Mouse (Mus musculus) forelimb bud, embryonic 11.5 days (tissue): ENCODE results near the gene Bola1.
A peak's percentile ranks its signal among the peaks of the same experiment; 100 is the strongest.
"Not testable (repeated sequence)": the region's sequence is repeated elsewhere in the genome, so short reads cannot be mapped to it uniquely, and the experiment has no call there.

ENCODE experiments used
- DNase-seq: peaks from one replicate; pipeline ENCODE4 v3.0.0-alpha.2; 2012; ENCODE audit warnings: low read depth, low spot score

Bola1 gene

DNA sequence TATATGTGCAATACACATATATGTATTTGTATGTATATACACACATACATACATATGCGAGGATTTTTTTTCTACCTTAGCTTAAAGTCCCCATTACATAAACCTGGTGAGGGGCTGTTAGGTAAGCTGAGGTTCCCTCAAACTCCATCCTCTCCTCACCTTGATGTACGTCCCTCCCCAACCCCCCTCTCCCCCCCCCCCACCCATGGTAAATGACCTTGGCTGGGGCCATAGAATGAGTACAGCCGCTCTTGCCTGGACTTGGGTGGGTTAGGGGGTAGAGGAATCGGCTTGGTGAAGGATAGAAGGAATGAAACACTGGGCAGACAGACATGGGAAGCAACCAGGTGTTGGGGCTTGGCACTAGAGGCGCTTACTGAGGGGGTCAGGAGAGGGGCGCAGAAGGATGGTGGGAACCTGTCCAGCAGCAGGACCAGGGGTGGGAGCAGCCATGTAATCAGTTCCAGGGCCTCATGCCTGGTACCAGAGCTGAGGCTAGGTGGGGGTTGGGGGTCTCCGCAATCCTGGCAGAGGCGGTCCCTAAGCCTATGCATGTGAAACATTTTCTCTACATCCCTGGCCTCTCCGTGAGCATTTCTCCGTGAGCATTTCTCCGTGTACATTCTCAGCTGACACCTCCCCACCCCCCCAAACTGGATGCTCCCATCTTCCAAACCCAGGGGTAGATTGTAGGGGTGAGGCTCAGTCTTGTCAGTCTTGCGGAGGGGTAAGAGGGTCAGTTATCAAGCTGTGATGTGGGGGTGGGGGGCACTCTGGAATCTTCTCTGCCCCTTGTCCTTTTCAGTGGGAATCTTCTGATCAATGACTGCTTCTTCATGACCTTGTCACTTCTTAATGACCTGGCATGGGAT lies 37.8 kb downstream of the Bola1 start:
- DNase-seq = no peak

DNA sequence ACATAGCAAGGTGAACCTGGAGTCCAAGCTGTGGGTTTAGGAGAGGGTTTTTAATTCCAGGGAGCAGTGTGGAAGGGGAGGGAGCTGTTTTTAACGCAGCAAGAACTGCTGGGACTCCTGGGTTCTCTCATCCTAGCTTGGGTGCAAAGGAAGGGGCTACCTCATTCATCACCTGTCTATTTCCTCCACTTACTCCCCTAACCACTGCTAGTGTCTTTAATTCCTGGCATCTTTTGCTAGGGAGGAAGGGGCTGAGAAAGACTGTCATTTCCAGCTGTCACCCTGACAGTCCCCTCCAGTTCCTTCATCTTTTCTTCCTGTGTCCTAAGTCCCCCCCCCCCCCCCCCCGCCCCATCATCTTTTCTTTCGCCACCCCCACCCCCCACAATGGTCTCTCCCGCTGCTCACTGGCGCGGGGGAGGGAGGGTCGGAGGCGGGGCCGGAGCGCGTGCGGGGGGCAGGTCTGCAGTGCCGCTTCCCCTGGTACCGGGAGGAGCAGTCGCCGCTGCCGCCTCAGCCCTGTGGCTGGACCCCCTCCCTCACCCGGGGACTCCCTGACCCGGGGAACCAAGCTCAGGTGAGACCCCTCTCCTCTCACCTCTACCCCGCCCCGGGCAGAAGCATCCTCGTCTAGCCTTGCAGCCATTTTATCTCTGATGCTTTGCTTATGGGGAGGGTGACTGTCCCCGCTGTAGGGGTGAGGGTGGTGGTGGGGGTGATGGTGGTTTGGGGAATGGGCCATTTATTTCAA lies 38.6 kb downstream of the Bola1 start, which contains the start of gene Sv2a:
Sv2a (plus strand) TSS at position 425 of the 751 bp plus-strand sequence.
- DNase-seq = no peak

DNA sequence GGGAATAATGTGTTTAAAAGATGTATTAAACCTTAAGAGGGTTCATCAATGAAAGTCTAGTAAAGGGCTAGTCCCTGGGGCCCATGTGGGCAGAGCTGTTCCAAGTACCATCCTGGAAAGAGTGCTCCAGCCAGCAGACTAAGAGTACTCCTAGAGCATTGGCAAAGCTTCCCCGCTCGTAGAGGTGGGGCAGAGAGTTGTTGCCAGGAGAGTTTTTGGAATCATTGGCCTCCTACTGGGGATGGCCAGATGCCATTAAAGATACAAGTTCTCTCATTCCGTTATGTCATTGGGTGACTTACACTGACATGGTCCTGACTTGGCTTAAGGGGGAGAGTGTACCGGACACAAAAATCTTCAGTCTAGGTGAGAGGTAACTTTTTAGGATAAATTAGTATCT lies 40.0 kb downstream of the Bola1 start:
- DNase-seq = no peak

GRCm38 (mm10) chr3:96178902-96179301 lies 40.6 kb downstream of the Bola1 start:
- no peak for DNase-seq

DNA sequence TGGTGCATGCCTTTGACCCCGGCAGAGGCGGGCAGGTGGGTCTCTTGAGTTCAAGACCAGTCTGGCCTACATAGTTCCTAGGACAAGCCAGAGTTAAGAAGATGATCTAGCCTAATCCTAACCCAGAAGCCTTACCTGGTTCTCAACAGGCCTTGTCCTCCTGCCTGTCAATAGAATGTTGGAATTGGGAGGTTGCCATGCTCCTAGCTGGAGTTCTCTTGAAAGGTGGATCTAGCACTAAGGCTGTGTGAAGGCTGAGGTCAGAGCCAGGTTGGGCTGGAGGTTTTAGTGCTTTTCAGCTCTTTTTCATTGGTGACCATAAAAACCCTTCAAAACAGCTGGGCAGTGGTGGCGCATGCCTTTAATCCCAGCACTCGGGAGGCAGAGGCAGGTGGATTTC lies 41.1 kb downstream of the Bola1 start:
- DNase-seq = no peak

DNA sequence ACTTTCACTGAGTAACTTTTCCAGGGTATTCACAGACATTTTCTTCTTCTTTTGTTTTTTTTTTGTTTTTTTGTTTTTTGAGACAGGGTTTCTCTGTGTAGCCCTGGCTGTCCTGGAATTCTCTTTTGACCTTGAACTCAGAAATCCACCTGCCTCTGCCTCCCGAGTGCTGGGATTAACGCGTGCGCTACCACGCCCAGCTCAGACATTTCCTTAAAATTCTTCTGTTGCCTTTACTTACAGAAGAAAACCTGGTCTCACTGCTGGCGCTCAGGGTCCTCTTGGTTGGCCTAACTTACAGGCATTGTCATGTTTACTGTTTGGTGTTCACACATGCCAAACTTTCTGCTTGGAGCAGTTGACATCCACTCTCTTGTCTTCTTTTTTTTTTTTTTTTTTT lies 44.3 kb downstream of the Bola1 start:
- DNase-seq = no peak

DNA sequence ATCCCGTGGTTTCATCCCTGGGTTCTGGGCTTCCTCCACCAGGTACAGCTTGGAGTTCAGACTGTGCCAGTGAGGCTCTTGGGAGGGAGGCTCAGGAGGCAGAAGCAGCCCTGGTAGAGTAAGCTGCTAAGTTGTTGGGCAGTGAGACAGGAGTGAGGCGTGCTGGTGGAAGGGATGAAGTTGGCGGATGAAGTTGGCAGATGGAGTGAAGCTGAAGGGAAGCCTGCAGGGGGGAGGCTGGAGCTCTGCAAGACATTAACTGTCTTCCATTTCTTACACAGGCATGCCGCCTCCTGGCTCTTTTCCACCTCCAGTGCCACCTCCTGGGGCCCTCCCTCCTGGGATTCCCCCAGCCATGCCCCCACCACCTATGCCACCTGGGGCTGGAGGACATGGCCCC lies 45.5 kb downstream of the Bola1 start:
- DNase-seq = not testable (repeated sequence)

DNA sequence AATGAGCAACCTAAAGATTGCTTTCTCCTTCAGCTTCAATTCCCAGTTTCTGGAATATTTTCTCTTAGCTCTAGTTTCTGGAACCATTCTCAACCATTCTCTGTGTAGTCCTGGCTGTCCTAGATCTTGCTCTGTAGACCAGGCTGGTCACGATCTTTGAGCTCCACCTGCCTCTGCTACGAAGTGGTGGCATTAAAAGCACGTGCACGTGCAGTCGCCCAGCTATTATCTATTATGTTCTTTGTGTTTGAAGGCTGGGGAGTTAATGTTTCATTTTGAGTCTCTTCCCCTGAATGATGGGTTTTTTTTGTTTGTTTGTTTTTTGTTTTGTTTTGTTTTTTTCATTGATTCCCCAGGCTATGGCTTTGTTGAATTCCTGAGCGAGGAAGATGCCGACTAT lies 46.3 kb downstream of the Bola1 start:
- DNase-seq = no peak

- peak; percentile 78 for DNase-seq
Observed at GRCm38 (mm10) chr3:96172197-96173178, 47.0 kb downstream of the Bola1 start, which contains the start of gene Sf3b4. TSS of gene Sf3b4 (plus strand) at chr3:96172332.

DNA sequence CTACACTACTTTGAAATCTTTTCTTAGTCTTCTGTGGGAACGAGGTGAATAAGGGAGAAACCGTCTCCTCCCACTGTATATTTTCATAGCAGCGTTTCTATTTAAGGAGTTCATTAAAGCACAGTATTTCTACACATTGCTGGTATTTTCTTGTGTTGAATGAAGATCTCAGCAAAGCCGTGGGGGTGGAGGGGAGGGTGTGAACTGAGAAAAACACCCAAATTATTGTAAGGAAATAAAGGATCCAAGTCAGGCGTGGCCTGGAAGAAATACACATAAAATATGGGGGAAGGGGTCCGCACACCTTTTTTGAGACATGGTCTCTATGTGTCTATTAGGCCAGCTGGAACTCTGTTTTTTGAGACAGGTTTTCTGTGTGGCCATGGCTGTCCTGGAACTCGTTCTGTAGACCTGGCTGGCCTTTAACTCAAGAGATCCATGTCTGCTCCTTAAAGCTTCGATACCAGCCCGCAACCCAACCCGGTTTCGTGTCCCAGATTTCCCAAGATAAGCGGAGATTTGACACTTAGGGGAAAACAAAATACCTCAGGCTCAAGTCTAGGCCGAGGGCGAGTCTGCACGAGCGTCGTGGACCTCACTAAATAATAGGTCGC lies 47.8 kb downstream of the Bola1 start:
- no peak for DNase-seq

- DNase-seq = no peak
Observed at GRCm38 (mm10) chr3:96170976-96171545, 48.4 kb downstream of the Bola1 start.

DNA sequence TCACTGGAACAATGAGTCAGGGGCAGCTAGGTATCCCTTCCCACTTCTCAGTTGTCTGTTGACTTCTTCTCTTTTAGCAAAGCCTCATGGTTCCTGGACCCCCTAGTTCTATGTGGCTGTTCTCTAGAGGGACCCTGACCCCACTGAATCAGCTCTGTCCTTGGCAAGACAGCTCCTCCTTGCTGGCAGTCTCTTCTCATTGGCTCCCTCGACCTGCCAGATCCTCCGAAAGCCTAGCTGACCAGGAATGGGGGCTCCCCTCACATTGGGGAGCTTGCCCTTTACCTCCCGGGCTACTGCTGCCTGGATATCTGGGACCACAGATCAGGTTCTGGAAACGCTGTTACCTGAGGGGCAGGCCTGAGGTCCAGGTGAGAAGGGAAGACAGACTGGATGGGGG lies 49.2 kb downstream of the Bola1 start:
- no peak for DNase-seq

DNA sequence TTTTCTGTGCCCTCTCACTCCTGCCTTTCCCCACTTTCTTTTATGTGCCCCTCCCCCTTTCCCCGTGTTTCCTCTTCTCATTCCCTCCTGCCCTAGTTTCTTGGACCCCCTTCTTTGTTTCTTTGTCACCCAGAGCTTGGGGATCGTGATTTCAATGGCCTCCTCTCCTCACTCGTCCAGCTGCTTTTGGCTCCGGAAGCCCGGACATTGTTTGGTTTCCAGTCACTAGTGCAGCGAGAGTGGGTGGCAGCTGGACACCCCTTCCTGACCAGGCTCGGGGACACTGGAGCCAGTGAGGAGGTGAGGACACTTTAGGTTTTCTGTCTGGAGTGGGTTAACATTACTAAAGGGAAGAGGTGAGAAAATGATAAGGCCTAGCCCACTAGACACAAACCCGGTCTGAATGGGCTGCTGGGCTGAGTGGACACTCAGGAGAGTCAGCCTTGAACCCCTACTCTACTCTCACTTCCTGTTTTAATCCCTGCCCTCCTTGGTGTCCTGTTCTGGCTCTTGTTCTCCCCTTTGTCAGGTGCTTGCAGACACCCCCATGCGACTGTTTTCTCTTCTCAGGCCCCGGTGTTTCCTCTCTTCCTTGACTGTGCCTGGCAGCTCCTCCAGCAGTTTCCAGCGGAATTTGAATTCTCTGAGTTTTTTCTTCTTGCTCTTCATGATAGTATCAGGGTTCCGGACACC lies 50.9 kb downstream of the Bola1 start:
- no peak for DNase-seq

DNA sequence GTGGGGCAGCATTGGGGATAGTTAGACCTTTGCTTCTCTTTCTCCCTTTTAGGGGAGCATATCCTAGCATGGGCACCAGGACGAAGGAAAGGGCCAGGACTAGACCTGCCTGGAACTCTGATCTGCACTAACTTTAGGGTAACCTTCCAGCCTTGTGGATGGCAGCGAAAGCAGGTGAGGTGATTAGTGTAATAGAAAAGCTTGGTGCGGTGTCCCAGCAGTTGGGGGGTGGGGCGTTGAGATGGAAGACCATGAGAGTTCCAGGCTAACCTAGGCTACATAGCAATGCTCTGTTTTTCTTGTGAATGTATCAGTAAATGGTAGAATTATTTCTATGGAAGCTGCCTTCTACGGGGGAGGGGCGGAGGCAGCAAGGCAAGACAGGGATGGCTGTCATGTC lies 56.5 kb downstream of the Bola1 start:
- DNase-seq = no peak

- no peak for DNase-seq
Observed at GRCm38 (mm10) chr3:96161869-96162840, 57.4 kb downstream of the Bola1 start, which contains the start of gene Mtmr11. TSS of gene Mtmr11 (plus strand) at chr3:96162004.

- peak; percentile 78 for DNase-seq
Observed at GRCm38 (mm10) chr3:96160803-96161516, 58.5 kb downstream of the Bola1 start.

- no peak for DNase-seq
Observed at GRCm38 (mm10) chr3:96160222-96160802, 59.2 kb downstream of the Bola1 start.

DNA sequence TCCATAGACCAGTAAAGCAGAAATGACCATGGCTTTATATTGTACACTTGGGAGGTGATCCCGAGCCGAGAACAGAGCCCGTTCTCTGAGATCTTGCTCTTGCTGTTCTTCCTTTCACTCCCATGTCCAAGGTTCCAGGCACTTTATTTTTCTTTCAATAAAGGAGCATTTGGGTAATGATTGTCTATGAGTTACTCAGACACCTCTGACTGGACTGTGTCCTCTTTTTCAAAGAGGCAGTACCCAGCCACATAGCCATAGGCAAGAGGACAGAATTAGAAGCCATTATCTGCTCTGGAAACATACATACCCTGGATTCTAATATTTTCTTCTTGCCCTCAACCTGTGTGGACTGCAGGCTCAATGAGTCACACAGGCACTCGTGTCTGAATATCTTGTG lies 59.7 kb downstream of the Bola1 start:
- no peak for DNase-seq
